In the genomic region with DNA sequence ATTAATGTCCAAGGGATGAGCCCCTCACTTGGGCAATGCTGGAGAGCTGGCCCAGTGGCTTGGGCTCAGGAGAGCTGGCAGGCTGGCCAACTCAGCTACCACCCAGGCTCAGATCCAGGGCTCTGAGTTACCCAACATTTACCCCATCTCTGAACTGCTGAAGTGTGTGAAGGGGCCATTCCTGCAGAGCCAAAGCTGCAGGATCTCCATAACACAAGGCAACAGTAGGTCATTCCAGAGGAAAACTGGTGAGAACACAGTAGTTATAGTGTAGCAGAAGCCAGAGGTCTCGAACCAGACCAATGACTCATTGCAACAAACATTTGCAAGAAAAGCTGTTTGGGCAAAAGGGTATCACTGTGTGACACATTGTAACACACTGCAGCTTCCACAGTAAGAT, we compare ENCODE assay signal across 24 mouse cellular contexts. TPM values are rescaled to one million over a fixed set of nuclear protein-coding genes. Genes with fewer than 3 reads are reported as not detected.
"Had no signal": no experiment of that assay in that cellular context is flagged by ENCODE, and none has a peak within 500 bp of the region (broad histone marks: within the 10 kb centered on the region; RNA-seq: fewer than 3 reads in every experiment).

No protein-coding gene starts in this region.

- DNase-seq: kidney, adult 9 months; kidney, postnatal 14 days; kidney, postnatal 4 days; left cerebral cortex, postnatal 4 days; lung, adult 2 months; right cerebral cortex, postnatal 25 days; spleen, adult 18-20 months; thymus, adult 2 months; thymus, postnatal 14 days had no signal

- H3K9me3 ChIP-seq: limb, embryonic 12.5 days; limb, embryonic 15.5 days; liver, embryonic 12.5 days; liver, embryonic 15.5 days; midbrain, embryonic 12.5 days; midbrain, embryonic 15.5 days; neural tube, embryonic 12.5 days; neural tube, embryonic 15.5 days; stomach, embryonic 15.5 days had no signal

- H3K36me3 ChIP-seq: limb, embryonic 12.5 days; limb, embryonic 15.5 days; liver, embryonic 12.5 days; liver, embryonic 15.5 days; midbrain, embryonic 12.5 days; midbrain, embryonic 15.5 days; neural tube, embryonic 12.5 days; neural tube, embryonic 15.5 days; stomach, embryonic 15.5 days had no signal

- ATAC-seq: liver, embryonic 12.5 days; midbrain, embryonic 15.5 days had no signal

- H3K27ac ChIP-seq: limb, embryonic 12.5 days; limb, embryonic 15.5 days; liver, embryonic 12.5 days; liver, embryonic 15.5 days; macrophage; midbrain, embryonic 12.5 days; midbrain, embryonic 15.5 days; neural tube, embryonic 12.5 days; neural tube, embryonic 15.5 days; stomach, embryonic 15.5 days had no signal

- H3K4me3 ChIP-seq: limb, embryonic 12.5 days; limb, embryonic 15.5 days; liver, embryonic 12.5 days; liver, embryonic 15.5 days; midbrain, embryonic 12.5 days; midbrain, embryonic 15.5 days; neural tube, embryonic 12.5 days; neural tube, embryonic 15.5 days; stomach, embryonic 15.5 days had no signal

- H3K4me2 ChIP-seq: limb, embryonic 12.5 days; limb, embryonic 15.5 days; liver, embryonic 12.5 days; liver, embryonic 15.5 days; midbrain, embryonic 12.5 days; midbrain, embryonic 15.5 days; neural tube, embryonic 12.5 days; neural tube, embryonic 15.5 days; stomach, embryonic 15.5 days had no signal

- H3K4me1 ChIP-seq: limb, embryonic 12.5 days; limb, embryonic 15.5 days; liver, embryonic 12.5 days; liver, embryonic 15.5 days; midbrain, embryonic 12.5 days; midbrain, embryonic 15.5 days; neural tube, embryonic 12.5 days; neural tube, embryonic 15.5 days; stomach, embryonic 15.5 days had no signal

- H3K9ac ChIP-seq: limb, embryonic 12.5 days; limb, embryonic 15.5 days; liver, embryonic 12.5 days; liver, embryonic 15.5 days; midbrain, embryonic 12.5 days; midbrain, embryonic 15.5 days; neural tube, embryonic 12.5 days; neural tube, embryonic 15.5 days; stomach, embryonic 15.5 days had no signal

- H3K27me3 ChIP-seq: limb, embryonic 12.5 days; limb, embryonic 15.5 days; liver, embryonic 12.5 days; liver, embryonic 15.5 days; midbrain, embryonic 12.5 days; midbrain, embryonic 15.5 days; neural tube, embryonic 12.5 days; neural tube, embryonic 15.5 days; stomach, embryonic 15.5 days had no signal

RNA-seq across cellular contexts. Expression of a gene that starts 43.2 kb away (rescaled TPM):
- total RNA-seq: layer of hippocampus, adult 18-20 months; layer of hippocampus, postnatal 14 days; left cerebral cortex, adult 8-10 months; left cerebral cortex, postnatal 14 days; left cerebral cortex, postnatal 4 days; megakaryocyte, adult 5-6 weeks had no signal
- polyA plus RNA-seq: limb, embryonic 12.5 days; macrophage; midbrain, embryonic 12.5 days; neural tube, embryonic 12.5 days; neural tube, embryonic 15.5 days had no signal
